Mouse (Mus musculus) B cell, adult 2 months (primary cell): ENCODE results near the gene Slf1.
A peak's percentile ranks its signal among the peaks of the same experiment; 100 is the strongest.
"Not testable (repeated sequence)": the region's sequence is repeated elsewhere in the genome, so short reads cannot be mapped to it uniquely, and the experiment has no call there.

Experiments used
- DNase-seq, 2 experiments: peaks; one replicate each; pipeline ENCODE4 v3.0.0; 2022

Gene Slf1

GRCm38 (mm10) chr13:77134931-77135620, at the start of gene Slf1, which contains the start of gene 2210408I21Rik:
Gene Slf1, minus strand, starts transcription at chr13:77135473.
Gene 2210408I21Rik, plus strand, starts transcription at chr13:77135540.
- DNase-seq: peak; percentile 83 to 85

GRCm38 (mm10) chr13:77177931-77178330, 42.7 kb upstream of the Slf1 start:
- no peak for DNase-seq

GRCm38 (mm10) chr13:77140890-77141289, 5.6 kb upstream of the Slf1 start:
- peak; percentile 8 to 9 for DNase-seq

- no peak for DNase-seq
Measured at GRCm38 (mm10) chr13:77135621-77135981, 328 bp upstream of the Slf1 start.

GRCm38 (mm10) chr13:77131132-77131531, 4.1 kb downstream of the Slf1 start:
- no peak for DNase-seq

- no peak for DNase-seq
Measured at GRCm38 (mm10) chr13:77128240-77128639, 7.0 kb downstream of the Slf1 start.

- DNase-seq: no peak
Measured at GRCm38 (mm10) chr13:77125159-77125558, 10.1 kb downstream of the Slf1 start.

GRCm38 (mm10) chr13:77118695-77119094, 16.6 kb downstream of the Slf1 start:
- no peak for DNase-seq

- DNase-seq: no peak
Measured at GRCm38 (mm10) chr13:77107734-77108133, 27.5 kb downstream of the Slf1 start.

GRCm38 (mm10) chr13:77092876-77093275, 42.4 kb downstream of the Slf1 start:
- DNase-seq: not testable (repeated sequence)

- no peak for DNase-seq
Measured at GRCm38 (mm10) chr13:77072030-77072429, 63.2 kb downstream of the Slf1 start.

GRCm38 (mm10) chr13:77068847-77069246, 66.4 kb downstream of the Slf1 start:
- DNase-seq: no peak

- no peak for DNase-seq
Measured at GRCm38 (mm10) chr13:77063221-77063620, 72.1 kb downstream of the Slf1 start.

- no peak for DNase-seq
Measured at GRCm38 (mm10) chr13:77049736-77050135, 85.5 kb downstream of the Slf1 start.

- no peak for DNase-seq
Measured at GRCm38 (mm10) chr13:77048461-77048860, 86.8 kb downstream of the Slf1 start.

- DNase-seq: no peak
Measured at GRCm38 (mm10) chr13:77047179-77047931, 87.9 kb downstream of the Slf1 start.

GRCm38 (mm10) chr13:77046416-77046815, 88.9 kb downstream of the Slf1 start:
- DNase-seq: no peak

GRCm38 (mm10) chr13:77045375-77045774, 89.9 kb downstream of the Slf1 start:
- DNase-seq: no peak

- no peak for DNase-seq
Measured at GRCm38 (mm10) chr13:77043375-77043774, 91.9 kb downstream of the Slf1 start.

- no peak for DNase-seq
Measured at GRCm38 (mm10) chr13:77029594-77029993, 105.7 kb downstream of the Slf1 start.

- DNase-seq: no peak
Measured at GRCm38 (mm10) chr13:77018851-77019250, 116.4 kb downstream of the Slf1 start.

GRCm38 (mm10) chr13:77003684-77004083, 131.6 kb downstream of the Slf1 start:
- DNase-seq: no peak

- no peak for DNase-seq
Measured at GRCm38 (mm10) chr13:77002628-77003027, 132.6 kb downstream of the Slf1 start.
